Mouse (Mus musculus): ENCODE results near the gene Kif5c. TPM values are rescaled to one million over a fixed set of nuclear protein-coding genes. Genes with fewer than 3 reads are reported as not detected.

The Kif5c gene
- polyA plus RNA-seq, 1 experiment from 2014 or later, result 148 TPM

DNA sequence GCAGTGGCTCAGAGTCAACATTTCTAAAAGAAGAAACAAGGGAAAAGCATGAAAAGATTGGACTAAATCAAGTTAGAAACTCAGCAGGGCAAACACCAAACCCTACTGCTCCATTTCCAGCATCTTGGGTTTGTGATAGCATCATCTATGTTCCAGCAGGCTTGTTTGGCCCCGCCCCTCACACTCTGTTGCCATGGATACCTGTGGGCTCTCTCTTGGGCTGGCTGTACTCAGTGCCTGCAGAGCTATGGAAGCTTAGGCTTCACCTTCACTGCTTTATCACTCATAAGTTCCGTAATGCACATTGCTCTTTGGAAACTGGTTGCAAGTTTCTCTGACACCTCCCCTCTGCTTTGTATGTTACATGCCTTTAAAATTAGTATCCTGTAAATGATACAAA lies 136.0 kb downstream of the Kif5c start:
- Histone ChIP-seq H3K9ac (ENCODE audit: low read length) (no peak overlapping the region), H3K9me3 (replicated peaks; ENCODE audit: control insufficient read depth, low read length) (no peaks in the 10 kb centered on the region), H3K27ac (ENCODE audit: low read depth, low read length) (no peak overlapping the region), H3K36me3 (ENCODE audit: control insufficient read depth, insufficient read depth, low read length) (peaks cover 89% of the 10 kb centered on the region), H3K4me1 (ENCODE audit: control insufficient read depth, insufficient read depth, low read length) (no peaks in the 10 kb centered on the region), H3K4me3 (ENCODE audit: low read depth, low read length) (no peak overlapping the region), H3K4me2 (ENCODE audit: low read length) (no peak overlapping the region), H3K27me3 (replicated peaks; ENCODE audit: control insufficient read depth, insufficient read depth, low read length) (no peaks in the 10 kb centered on the region)
- 46% methylated on average over 2 of the region's 2 CpGs for WGBS
- DNase-seq (ENCODE audit: low spot score) (peak; percentile 77), ATAC-seq (peak; percentile 79)

DNA sequence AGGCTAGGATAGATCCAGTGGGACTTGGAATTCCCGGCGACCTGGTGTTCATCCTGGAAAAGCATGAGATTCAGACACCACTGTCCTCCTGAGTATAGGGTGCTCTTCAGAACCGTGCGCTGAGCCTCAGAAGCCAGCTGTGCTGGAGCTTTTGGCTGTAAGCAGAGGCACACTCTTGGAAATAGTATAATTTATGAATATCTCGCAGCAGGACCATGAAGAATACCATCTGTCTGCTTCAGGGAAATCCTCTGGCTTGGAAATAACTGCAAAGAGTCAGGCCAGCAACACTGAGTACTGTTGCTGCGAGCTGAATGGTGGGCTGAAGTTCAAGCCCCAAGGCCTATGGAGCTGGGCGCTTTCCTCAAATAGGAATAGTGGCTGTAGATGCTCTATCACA lies 138.5 kb downstream of the Kif5c start:
- Histone ChIP-seq H3K4me1 (ENCODE audit: control insufficient read depth, insufficient read depth, low read length) (no peaks in the 10 kb centered on the region), H3K36me3 (ENCODE audit: control insufficient read depth, insufficient read depth, low read length) (peaks cover 95% of the 10 kb centered on the region), H3K9me3 (replicated peaks; ENCODE audit: control insufficient read depth, low read length) (no peaks in the 10 kb centered on the region), H3K9ac (ENCODE audit: low read length) (no peak overlapping the region), H3K4me2 (ENCODE audit: low read length) (no peak overlapping the region), H3K4me3 (ENCODE audit: low read depth, low read length) (no peak overlapping the region), H3K27ac (ENCODE audit: low read depth, low read length) (no peak overlapping the region), H3K27me3 (replicated peaks; ENCODE audit: control insufficient read depth, insufficient read depth, low read length) (no peaks in the 10 kb centered on the region)
- 91% methylated on average over 7 of the region's 7 CpGs for WGBS
- ATAC-seq (no peak), DNase-seq (ENCODE audit: low spot score) (no peak)

DNA sequence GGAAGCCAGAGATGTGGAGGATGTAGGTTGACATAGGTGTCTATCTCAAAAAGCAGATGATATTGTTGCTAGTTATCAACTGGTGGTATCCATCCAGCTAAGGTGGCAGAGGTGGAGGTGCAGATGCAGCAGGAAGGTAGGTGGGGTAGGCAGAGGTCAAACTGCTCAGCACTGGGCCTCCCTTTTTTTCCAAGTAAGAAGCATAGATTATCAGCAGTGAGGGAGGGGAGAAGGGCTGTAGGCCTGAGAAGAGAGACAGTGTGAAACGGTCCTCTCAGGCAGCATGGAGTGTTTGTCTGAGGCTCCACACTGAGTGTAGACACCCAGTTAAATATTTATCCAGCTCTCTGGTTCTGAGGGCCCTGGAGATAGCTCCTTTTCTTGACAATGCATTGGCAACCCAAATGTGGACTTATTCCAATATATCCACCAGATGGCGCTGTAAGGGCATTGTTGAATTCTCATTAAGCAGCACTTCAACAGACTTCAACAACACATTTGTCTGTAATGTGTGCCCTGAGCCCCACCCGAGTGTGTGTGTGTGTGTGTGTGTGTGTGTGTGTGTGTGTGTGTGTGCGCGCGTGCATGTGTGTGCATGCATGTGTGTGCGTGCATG lies 145.3 kb downstream of the Kif5c start:
- H3K4me3 ChIP-seq (ENCODE audit: low read depth, low read length), result no peak overlapping the region
- no peaks in the 10 kb centered on the region for H3K9me3 ChIP-seq (replicated peaks; ENCODE audit: control insufficient read depth, low read length)
- H3K27me3 ChIP-seq (replicated peaks; ENCODE audit: control insufficient read depth, insufficient read depth, low read length), result no peaks in the 10 kb centered on the region
- H3K27ac ChIP-seq (ENCODE audit: low read depth, low read length), result peak overlapping the region; percentile 53
- no peaks in the 10 kb centered on the region for H3K4me1 ChIP-seq (ENCODE audit: control insufficient read depth, insufficient read depth, low read length)
- DNase-seq (ENCODE audit: low spot score), result peak; percentile 95
- H3K9ac ChIP-seq (ENCODE audit: low read length), result no peak overlapping the region
- H3K4me2 ChIP-seq (ENCODE audit: low read length), result no peak overlapping the region
- 56% methylated on average over 7 of the region's 7 CpGs for WGBS
- peak; percentile 85 for ATAC-seq
- peaks cover 85% of the 10 kb centered on the region for H3K36me3 ChIP-seq (ENCODE audit: control insufficient read depth, insufficient read depth, low read length)

DNA sequence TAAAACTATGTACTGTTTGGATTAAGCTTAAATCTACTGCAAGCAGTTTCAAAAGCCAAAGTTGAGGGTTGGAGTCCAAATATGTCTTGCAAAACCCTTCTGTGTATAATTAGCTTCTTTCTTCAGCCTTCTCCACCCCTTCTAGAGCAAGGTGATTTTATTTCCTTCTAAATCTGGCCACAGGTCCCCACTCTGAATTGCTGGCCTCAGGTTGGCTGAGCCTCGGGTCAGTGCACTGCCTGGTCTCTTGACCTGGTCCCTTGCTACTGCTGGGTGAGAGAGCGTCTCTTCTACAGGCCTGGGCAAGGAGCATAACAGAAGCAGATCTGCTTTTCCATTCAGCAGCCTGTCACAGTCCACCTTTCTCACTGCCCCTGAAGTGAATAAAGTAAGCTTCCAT lies 149.8 kb downstream of the Kif5c start:
- WGBS, result 89% methylated on average over 2 of the region's 2 CpGs
- no peak for DNase-seq (ENCODE audit: low spot score)
- Histone ChIP-seq H3K9me3 (replicated peaks; ENCODE audit: control insufficient read depth, low read length) (no peaks in the 10 kb centered on the region), H3K4me3 (ENCODE audit: low read depth, low read length) (no peak overlapping the region), H3K27ac (ENCODE audit: low read depth, low read length) (no peak overlapping the region), H3K4me1 (ENCODE audit: control insufficient read depth, insufficient read depth, low read length) (no peaks in the 10 kb centered on the region), H3K9ac (ENCODE audit: low read length) (no peak overlapping the region), H3K27me3 (replicated peaks; ENCODE audit: control insufficient read depth, insufficient read depth, low read length) (no peaks in the 10 kb centered on the region), H3K4me2 (ENCODE audit: low read length) (no peak overlapping the region), H3K36me3 (ENCODE audit: control insufficient read depth, insufficient read depth, low read length) (peaks cover 71% of the 10 kb centered on the region)
- ATAC-seq, result no peak

DNA sequence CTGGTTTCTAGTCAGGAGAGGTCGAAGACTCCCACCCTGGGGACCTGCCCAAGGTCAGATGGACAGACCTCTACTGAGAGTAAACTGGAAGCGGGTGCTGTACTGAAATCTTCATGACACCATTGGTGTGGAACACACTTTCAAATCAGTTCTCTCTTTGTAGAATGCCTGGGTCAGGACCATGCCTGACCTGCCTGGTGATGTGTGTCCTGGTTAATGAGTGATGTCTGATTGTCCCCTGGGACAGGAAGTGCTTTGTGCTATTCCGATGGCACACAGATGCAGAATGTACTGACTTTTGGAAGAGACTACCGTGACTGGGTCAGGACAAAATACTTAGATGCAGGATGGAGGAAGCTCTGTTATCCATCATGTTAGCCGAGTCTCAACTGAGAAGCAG lies 151.3 kb downstream of the Kif5c start:
- no peaks in the 10 kb centered on the region for H3K27me3 ChIP-seq (replicated peaks; ENCODE audit: control insufficient read depth, insufficient read depth, low read length)
- 97% methylated on average over 5 of the region's 5 CpGs for WGBS

DNA sequence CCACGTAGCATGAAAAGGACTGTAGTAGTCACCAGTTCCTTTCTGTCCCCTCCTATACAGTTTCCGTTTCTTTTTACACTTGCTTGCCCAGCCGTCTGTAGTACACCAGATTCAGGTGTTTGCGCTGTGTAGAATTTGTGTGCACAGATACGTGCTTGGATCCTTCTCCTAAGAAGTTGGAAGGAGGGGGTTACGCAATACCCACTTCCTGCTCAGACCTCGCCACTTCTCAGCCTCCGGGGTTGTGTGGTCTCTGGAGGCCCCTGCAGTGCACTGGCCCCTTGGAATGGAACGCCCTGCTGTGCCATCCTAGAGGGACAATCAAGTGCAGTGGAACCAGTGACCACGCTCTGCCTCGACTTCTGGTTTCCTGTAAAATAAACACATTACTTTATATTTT lies 152.1 kb downstream of the Kif5c start:
- Histone ChIP-seq H3K36me3 (ENCODE audit: control insufficient read depth, insufficient read depth, low read length) (peaks cover 63% of the 10 kb centered on the region), H3K9me3 (replicated peaks; ENCODE audit: control insufficient read depth, low read length) (no peaks in the 10 kb centered on the region), H3K27ac (ENCODE audit: low read depth, low read length) (no peak overlapping the region), H3K27me3 (replicated peaks; ENCODE audit: control insufficient read depth, insufficient read depth, low read length) (no peaks in the 10 kb centered on the region), H3K4me2 (ENCODE audit: low read length) (no peak overlapping the region), H3K9ac (ENCODE audit: low read length) (no peak overlapping the region), H3K4me1 (ENCODE audit: control insufficient read depth, insufficient read depth, low read length) (no peaks in the 10 kb centered on the region), H3K4me3 (ENCODE audit: low read depth, low read length) (no peak overlapping the region)
- no peak for ATAC-seq
- DNase-seq (ENCODE audit: low spot score), result no peak
- 81% methylated on average over 11 of the region's 11 CpGs for WGBS

More for the DNA sequence above, 151.3 kb downstream of the Kif5c start:
- no peak overlapping the region for H3K27ac ChIP-seq (ENCODE audit: low read depth, low read length)
- no peaks in the 10 kb centered on the region for H3K4me1 ChIP-seq (ENCODE audit: control insufficient read depth, insufficient read depth, low read length)
- peaks cover 69% of the 10 kb centered on the region for H3K36me3 ChIP-seq (ENCODE audit: control insufficient read depth, insufficient read depth, low read length)
- no peak for ATAC-seq
- no peak overlapping the region for H3K9ac ChIP-seq (ENCODE audit: low read length)
- no peak overlapping the region for H3K4me2 ChIP-seq (ENCODE audit: low read length)
- DNase-seq (ENCODE audit: low spot score), result no peak
- no peak overlapping the region for H3K4me3 ChIP-seq (ENCODE audit: low read depth, low read length)
- no peaks in the 10 kb centered on the region for H3K9me3 ChIP-seq (replicated peaks; ENCODE audit: control insufficient read depth, low read length)

- WGBS, result 75% methylated on average over 10 of the region's 10 CpGs
These were observed 154.3 kb downstream of the Kif5c start for GRCm38 (mm10) chr2:49773194-49773931.

GRCm38 (mm10) chr2:49774180-49774579 lies 155.1 kb downstream of the Kif5c start:
- ATAC-seq, result no peak
- 0 out of 2 replicates have a peak, but pooled peaks cover 3% of the 10 kb centered on the region for H3K4me1 ChIP-seq (ENCODE audit: control insufficient read depth, insufficient read depth, low read length)
- DNase-seq (ENCODE audit: low spot score), result no peak
- no peak overlapping the region for H3K27ac ChIP-seq (ENCODE audit: low read depth, low read length)
- no peak overlapping the region for H3K4me2 ChIP-seq (ENCODE audit: low read length)
- H3K9me3 ChIP-seq (replicated peaks; ENCODE audit: control insufficient read depth, low read length), result no peaks in the 10 kb centered on the region
- H3K36me3 ChIP-seq (ENCODE audit: control insufficient read depth, insufficient read depth, low read length), result peaks cover 38% of the 10 kb centered on the region
- H3K9ac ChIP-seq (ENCODE audit: low read length), result no peak overlapping the region
- no peaks in the 10 kb centered on the region for H3K27me3 ChIP-seq (replicated peaks; ENCODE audit: control insufficient read depth, insufficient read depth, low read length)
- H3K4me3 ChIP-seq (ENCODE audit: low read depth, low read length), result no peak overlapping the region

More at GRCm38 (mm10) chr2:49773194-49773931, 154.3 kb downstream of the Kif5c start:
- Histone ChIP-seq H3K9me3 (replicated peaks; ENCODE audit: control insufficient read depth, low read length) (no peaks in the 10 kb centered on the region), H3K4me3 (ENCODE audit: low read depth, low read length) (no peak overlapping the region), H3K27ac (ENCODE audit: low read depth, low read length) (no peak overlapping the region), H3K4me1 (ENCODE audit: control insufficient read depth, insufficient read depth, low read length) (0 out of 2 replicates have a peak, but pooled peaks cover 3% of the 10 kb centered on the region), H3K27me3 (replicated peaks; ENCODE audit: control insufficient read depth, insufficient read depth, low read length) (no peaks in the 10 kb centered on the region), H3K9ac (ENCODE audit: low read length) (no peak overlapping the region), H3K36me3 (ENCODE audit: control insufficient read depth, insufficient read depth, low read length) (peaks cover 46% of the 10 kb centered on the region), H3K4me2 (ENCODE audit: low read length) (no peak overlapping the region)
- DNase-seq (ENCODE audit: low spot score), result no peak
- ATAC-seq, result no peak

GRCm38 (mm10) chr2:49775187-49775586 lies 156.1 kb downstream of the Kif5c start:
- H3K27me3 ChIP-seq (replicated peaks; ENCODE audit: control insufficient read depth, insufficient read depth, low read length), result no peaks in the 10 kb centered on the region
- H3K4me3 ChIP-seq (ENCODE audit: low read depth, low read length), result no peak overlapping the region
- H3K9ac ChIP-seq (ENCODE audit: low read length), result no peak overlapping the region
- 89% methylated on average over 4 of the region's 4 CpGs for WGBS
- no peak overlapping the region for H3K27ac ChIP-seq (ENCODE audit: low read depth, low read length)
- H3K9me3 ChIP-seq (replicated peaks; ENCODE audit: control insufficient read depth, low read length), result no peaks in the 10 kb centered on the region
- 0 out of 2 replicates have a peak, but pooled peaks cover 3% of the 10 kb centered on the region for H3K4me1 ChIP-seq (ENCODE audit: control insufficient read depth, insufficient read depth, low read length)
- DNase-seq (ENCODE audit: low spot score) (no peak), ATAC-seq (no peak)
- H3K36me3 ChIP-seq (ENCODE audit: control insufficient read depth, insufficient read depth, low read length), result peaks cover 29% of the 10 kb centered on the region
- no peak overlapping the region for H3K4me2 ChIP-seq (ENCODE audit: low read length)
